Mouse (Mus musculus): ENCODE results near the gene Lyst.

- TF ChIP-seq CTCF (IDR thresholded peaks at IDR 0.05; ENCODE audit: low read depth): 0 out of 2 replicates have a peak, but pooled peaks have one; percentile 11
- TF ChIP-seq EP300 (optimal IDR thresholded peaks at IDR 0.05): no peak
Measured at GRCm38 (mm10) chr13:13796082-13796481, 205.9 kb downstream of the Lyst start.

Data from stomach, postnatal 0 days (tissue).